Mouse (Mus musculus) cerebellum, postnatal 25 days (tissue): ENCODE measurements around the gene Ear1.
"Not testable (repeated sequence)": the region's sequence is repeated elsewhere in the genome, so short reads cannot be mapped to it uniquely, and the experiment has no call there.

Source experiments
- DNase-seq, 2 experiments: peaks; one replicate each; pipeline ENCODE4 v3.0.0; 2021; ENCODE audit warnings: mixed read lengths in 2 of 2

Gene Ear1

GRCm38 (mm10) chr14:43796069-43796904 is 79.0 kb downstream of the Ear1 start:
- DNase-seq = no peak

GRCm38 (mm10) chr14:43793811-43794210 is 81.5 kb downstream of the Ear1 start:
- DNase-seq = not testable (repeated sequence)

GRCm38 (mm10) chr14:43784645-43785044 is 90.7 kb downstream of the Ear1 start, which contains the start of gene Gm8180:
Gm8180 (minus strand) TSS chr14:43784745.
- DNase-seq = not testable (repeated sequence)
